In the genomic region with DNA sequence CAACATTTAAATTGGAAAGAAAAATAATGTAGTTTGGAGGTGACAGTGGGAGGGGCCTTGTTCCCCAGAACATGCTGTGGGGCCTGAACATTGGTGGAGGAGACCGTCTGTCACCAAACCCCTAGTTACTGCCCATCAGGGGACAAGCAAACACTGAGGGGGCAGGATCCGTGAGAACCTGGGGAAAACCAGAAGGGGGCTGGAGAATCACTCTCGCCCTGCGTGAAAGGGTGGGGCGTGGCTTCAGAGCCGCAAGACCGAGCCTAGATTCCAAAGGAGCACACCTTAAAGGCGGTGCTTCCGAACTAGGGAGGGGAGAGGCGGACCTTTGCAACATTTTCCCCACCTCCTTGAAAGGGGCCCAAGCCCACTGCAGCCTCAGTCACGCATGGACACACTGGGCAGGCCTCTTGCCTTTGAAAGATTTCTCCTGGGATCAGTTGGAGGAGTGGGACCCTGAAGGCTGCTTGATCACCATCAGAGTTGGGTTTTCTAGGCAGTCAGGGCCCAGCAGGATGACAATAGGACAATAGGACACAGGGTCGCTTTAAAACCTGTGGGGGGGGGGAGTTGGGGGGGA, we compare ENCODE assay signal across 8 mouse cellular contexts. TPM values are rescaled to one million over a fixed set of nuclear protein-coding genes. Genes with fewer than 3 reads are reported as not detected.
DNase-seq lines count a peak whose midpoint lies in the region; ATAC-seq lines count a peak whose summit lies in the region.

No protein-coding gene starts in this region.

- ATAC-seq in heart, embryonic 12.5 days (ENCODE audit: insufficient number of reproducible peaks, low FRiP score): no peak
- ATAC-seq in intestine, embryonic 15.5 days: peak; percentile 18; the same call in 1 of the 2 replicates

- H3K36me3 ChIP-seq in heart, embryonic 12.5 days: peaks cover 15% of the 10 kb centered on the region
- H3K36me3 ChIP-seq in intestine, embryonic 15.5 days: no peaks in the 10 kb centered on the region
- H3K36me3 ChIP-seq in midbrain, embryonic 10.5 days: peaks cover 27% of the 10 kb centered on the region

- 0 out of 2 replicates have a peak overlapping the region, but pooled peaks have one; percentile 3 for H3K9ac ChIP-seq in heart, embryonic 12.5 days
- no peak overlapping the region for H3K9ac ChIP-seq in intestine, embryonic 15.5 days

- WGBS in heart, embryonic 12.5 days: 8% methylated on average over 12 of the region's 12 CpGs
- 9% methylated on average over 12 of the region's 12 CpGs for WGBS in intestine, embryonic 15.5 days
- 2% methylated on average over 12 of the region's 12 CpGs for WGBS in midbrain, embryonic 10.5 days

- peaks cover 45% of the 10 kb centered on the region for H3K27me3 ChIP-seq in heart, embryonic 12.5 days (replicated peaks)
- H3K27me3 ChIP-seq in intestine, embryonic 15.5 days (replicated peaks): peaks cover 40% of the 10 kb centered on the region
- peaks cover 67% of the 10 kb centered on the region for H3K27me3 ChIP-seq in midbrain, embryonic 10.5 days (ENCODE audit: low read depth, poor library complexity, severe bottlenecking)

- H3K4me3 ChIP-seq in heart, embryonic 12.5 days: peak overlapping the region; percentile 61
- no peak overlapping the region for H3K4me3 ChIP-seq in intestine, embryonic 15.5 days (replicated peaks)
- H3K4me3 ChIP-seq in midbrain, embryonic 10.5 days: peak overlapping the region; percentile 84

- no peak for DNase-seq in heart, adult 11 months
- peak; percentile 40 for DNase-seq in embryo, embryonic 10.5 days (ENCODE audit: low spot score)
- DNase-seq in midbrain, embryonic 10.5 days (ENCODE audit: low spot score): peak; percentile 51
- DNase-seq in right cerebral cortex, adult 18-20 months: no peak
- DNase-seq in urinary bladder, adult 2 months (ENCODE audit: low spot score): no peak
- DNase-seq in thymus, postnatal 36 days: no peak

- peak overlapping the region; percentile 90 for H3K4me2 ChIP-seq in heart, embryonic 12.5 days
- H3K4me2 ChIP-seq in intestine, embryonic 15.5 days (replicated peaks): peak overlapping the region; percentile 95

- H3K27ac ChIP-seq in heart, embryonic 12.5 days (ENCODE audit: poor library complexity, severe bottlenecking): no peak overlapping the region
- no peak overlapping the region for H3K27ac ChIP-seq in intestine, embryonic 15.5 days
- peak overlapping the region; percentile 93 for H3K27ac ChIP-seq in midbrain, embryonic 10.5 days (replicated peaks)

- peaks cover 25% of the 10 kb centered on the region for H3K4me1 ChIP-seq in heart, embryonic 12.5 days (replicated peaks)
- H3K4me1 ChIP-seq in intestine, embryonic 15.5 days (replicated peaks): peaks cover 13% of the 10 kb centered on the region
- peaks cover 59% of the 10 kb centered on the region for H3K4me1 ChIP-seq in midbrain, embryonic 10.5 days

- peaks cover 11% of the 10 kb centered on the region for H3K9me3 ChIP-seq in heart, embryonic 12.5 days (replicated peaks)
- no peaks in the 10 kb centered on the region for H3K9me3 ChIP-seq in intestine, embryonic 15.5 days
- peaks cover 28% of the 10 kb centered on the region for H3K9me3 ChIP-seq in midbrain, embryonic 10.5 days (replicated peaks)

RNA-seq across cellular contexts. Expression of gene Celsr1, which starts 1.3 kb away (rescaled TPM):
- 2.0 and 2.3 TPM in 2 replicates for polyA plus RNA-seq in heart, embryonic 12.5 days (2016; fragmentation: Nextera tagmentation; extraction: Ambion mirVana)
- polyA plus RNA-seq in intestine, embryonic 15.5 days (2015; fragmentation: Nextera tagmentation; extraction: Ambion mirVana): 1.1 TPM in 2 replicates
- polyA plus RNA-seq in midbrain, embryonic 10.5 days (2016; fragmentation: Nextera tagmentation; extraction: Ambion mirVana): 3.4 and 3.6 TPM in 2 replicates
- polyA plus RNA-seq in urinary bladder, adult 2 months (2012; rRNA removed): 0.80 and 1.0 TPM in 2 replicates

RNA-seq across cellular contexts. Expression of gene Gramd4, which starts 22.6 kb away (rescaled TPM):
- 14.3 and 14.8 TPM in 2 replicates for polyA plus RNA-seq in heart, embryonic 12.5 days (2016; fragmentation: Nextera tagmentation; extraction: Ambion mirVana)
- polyA plus RNA-seq in intestine, embryonic 15.5 days (2015; fragmentation: Nextera tagmentation; extraction: Ambion mirVana): 12.4 and 13.6 TPM in 2 replicates
- 14.3 and 16.7 TPM in 2 replicates for polyA plus RNA-seq in midbrain, embryonic 10.5 days (2016; fragmentation: Nextera tagmentation; extraction: Ambion mirVana)
- 13.2 and 17.5 TPM in 2 replicates for polyA plus RNA-seq in urinary bladder, adult 2 months (2012; rRNA removed)

Comparison
In these comparisons a context has a peak if more than half of its experiments do, and no peak if none do; other contexts are left out.
1. DNase-seq: peak in embryo, embryonic 10.5 days (single experiment) and midbrain, embryonic 10.5 days (single experiment); none in heart, adult 11 months (single experiment), right cerebral cortex, adult 18-20 months (single experiment), urinary bladder, adult 2 months (single experiment) and thymus, postnatal 36 days (0 of 2).